Mouse (Mus musculus) CH12.LX (cell line): ENCODE measurements around the gene Plcb3. TPM values are rescaled to one million over a fixed set of nuclear protein-coding genes. Genes with fewer than 3 reads are reported as not detected.

Experiments
- DNase-seq: peaks from one replicate; pipeline ENCODE4 v3.0.0-alpha.2; 2013; ENCODE audit errors: extremely low read depth
- H3K27ac ChIP-seq: 2 replicates; pipeline ENCODE4 v1.5.1; 2012; ENCODE audit warnings: low read depth, mild to moderate bottlenecking, control low read depth, moderate library complexity; ENCODE audit not compliant: insufficient read depth
- H3K27me3 ChIP-seq: replicated peaks from 2 replicates; pipeline ENCODE3; 2012; ENCODE audit warnings: inconsistent platforms
- H3K36me3 ChIP-seq, 2 experiments: replicated peaks in 1 of 2; 2 replicates each; pipeline versions ENCODE3 to v1.6.1; 2012; ENCODE audit warnings: inconsistent platforms in 1 of 2, low read length in 1 of 2, mild to moderate bottlenecking in 1 of 2, mixed read lengths in 1 of 2, moderate library complexity in 1 of 2; ENCODE audit not compliant: control insufficient read depth in 1 of 2, insufficient read depth in 1 of 2
- H3K4me1 ChIP-seq, 2 experiments: 2 replicates each; pipeline ENCODE4 v1.6.1; 2012; ENCODE audit warnings: inconsistent platforms in 1 of 2, moderate library complexity in 1 of 2; ENCODE audit not compliant: insufficient read depth in 2 of 2, control insufficient read depth in 1 of 2
- H3K4me2 ChIP-seq: 2 replicates; pipeline ENCODE4 v1.6.1; 2012; ENCODE audit warnings: low read depth, mild to moderate bottlenecking, control low read depth; ENCODE audit not compliant: poor library complexity, insufficient read depth, severe bottlenecking
- H3K4me3 ChIP-seq, 3 experiments: fragments of 150-350 bp in 1 of 3; sonication (generic) in 1 of 3; replicated peaks in 1 of 3; 2 replicates each; pipeline versions ENCODE3 to v1.5.1; 2011 to 2012; ENCODE audit warnings: low read depth in 2 of 3, low read length in 2 of 3, mild to moderate bottlenecking in 2 of 3, moderate library complexity in 2 of 3, control low read depth in 1 of 3, improper control_type of control experiment in 1 of 3, inconsistent platforms in 1 of 3, mixed read lengths in 1 of 3; ENCODE audit not compliant: poor library complexity in 1 of 3
- H3K79me2 ChIP-seq: replicated peaks from 2 replicates; pipeline ENCODE4 v1.6.1; 2012; ENCODE audit warnings: mild to moderate bottlenecking, moderate library complexity; ENCODE audit not compliant: control insufficient read depth, poor library complexity, insufficient read depth, severe bottlenecking; ENCODE audit errors: extremely low read depth
- H3K9ac ChIP-seq: 2 replicates; pipeline ENCODE4 v1.6.1; 2012; ENCODE audit warnings: low read depth, mild to moderate bottlenecking, control low read depth, moderate library complexity; ENCODE audit not compliant: insufficient read depth
- H3K9me3 ChIP-seq: replicated peaks from 2 replicates; pipeline ENCODE3; 2012; ENCODE audit warnings: low read length, inconsistent platforms, mixed read lengths
- BHLHE40 ChIP-seq: IDR thresholded peaks from 2 replicates; pipeline ENCODE4 v1.6.1; 2011; ENCODE audit warnings: mild to moderate bottlenecking, low read depth, low read length, improper control_type of control experiment
- ELF1 ChIP-seq: IDR thresholded peaks from 2 replicates; pipeline ENCODE4 v1.6.1; 2014; ENCODE audit warnings: low read depth, mild to moderate bottlenecking, inconsistent platforms, low read length, improper control_type of control experiment
- EP300 ChIP-seq: IDR thresholded peaks from 2 replicates; pipeline ENCODE4 v1.6.1; 2011; ENCODE audit warnings: low read length, improper control_type of control experiment
- HCFC1 ChIP-seq: IDR thresholded peaks from 2 replicates; pipeline ENCODE4 v1.6.1; 2012; ENCODE audit warnings: low read depth, mild to moderate bottlenecking, inconsistent platforms, low read length, improper control_type of control experiment
- JUND ChIP-seq: conservative IDR thresholded peaks from 2 replicates; pipeline ENCODE4 v1.6.1; 2011; ENCODE audit warnings: low read depth, low read length, improper control_type of control experiment
- MAX ChIP-seq: IDR thresholded peaks from 2 replicates; pipeline ENCODE4 v1.6.1; 2011; ENCODE audit warnings: low read length, improper control_type of control experiment
- MAZ ChIP-seq: IDR thresholded peaks from 2 replicates; pipeline ENCODE4 v1.6.1; 2012; ENCODE audit warnings: low read depth, mild to moderate bottlenecking, inconsistent platforms, low read length, improper control_type of control experiment, moderate library complexity
- MXI1 ChIP-seq: IDR thresholded peaks from 2 replicates; pipeline ENCODE4 v1.6.1; 2011; ENCODE audit warnings: mild to moderate bottlenecking, low read depth, low read length, improper control_type of control experiment
- POLR2A ChIP-seq: IDR thresholded peaks from 2 replicates; pipeline ENCODE4 v1.6.1; 2011; ENCODE audit warnings: low read depth, mild to moderate bottlenecking, improper control_type of control experiment, low read length
- POLR2AphosphoS2 ChIP-seq: IDR thresholded peaks from 2 replicates; pipeline ENCODE4 v1.6.1; 2011; ENCODE audit warnings: low read depth, low read length, improper control_type of control experiment
- RAD21 ChIP-seq: IDR thresholded peaks from 2 replicates; pipeline ENCODE4 v1.6.1; 2011; ENCODE audit warnings: low read depth, mild to moderate bottlenecking, low read length, improper control_type of control experiment, moderate library complexity
- RCOR1 ChIP-seq: conservative IDR thresholded peaks from 2 replicates; pipeline ENCODE4 v1.6.1; 2012; ENCODE audit warnings: low read depth, mild to moderate bottlenecking, inconsistent platforms, low read length, improper control_type of control experiment
- SIN3A ChIP-seq: IDR thresholded peaks from 2 replicates; pipeline ENCODE4 v1.6.1; 2012; ENCODE audit warnings: low read length, improper control_type of control experiment, inconsistent platforms
- SMC3 ChIP-seq: IDR thresholded peaks from 2 replicates; pipeline ENCODE4 v1.6.1; 2011; ENCODE audit warnings: low read depth, low read length, improper control_type of control experiment
- TBP ChIP-seq: conservative IDR thresholded peaks from 2 replicates; pipeline ENCODE4 v1.6.1; 2011; ENCODE audit warnings: low read depth, low read length, improper control_type of control experiment
- UBTF ChIP-seq: IDR thresholded peaks from 2 replicates; pipeline ENCODE4 v1.6.1; 2012; ENCODE audit warnings: low read depth, mild to moderate bottlenecking, inconsistent platforms, low read length, improper control_type of control experiment, moderate library complexity
- ZKSCAN1 ChIP-seq: IDR thresholded peaks from 2 replicates; pipeline ENCODE4 v1.6.1; 2012; ENCODE audit warnings: low read depth, inconsistent platforms, low read length, improper control_type of control experiment, borderline replicate concordance
- ZMIZ1 ChIP-seq: IDR thresholded peaks from 2 replicates; pipeline ENCODE4 v1.6.1; 2012; ENCODE audit warnings: low read depth, mild to moderate bottlenecking, inconsistent platforms, low read length, improper control_type of control experiment
- dilution Hi-C: fragments of 300-500 bp; cut with MboI; formaldehyde crosslinking; loops from 2 replicates; pipeline ENCODE4 v1.14.3; 2020; ENCODE audit warnings: low sequenced_read_pairs; ENCODE audit not compliant: extremely low pct_unique_long_range_greater_than_20kb, extremely low pct_ligation_motif_present
- in situ Hi-C: fragments of 300-500 bp; cut with MboI; formaldehyde crosslinking; loops from 3 replicates; pipeline ENCODE4 v1.14.3; 2019; ENCODE audit warnings: low sequenced_read_pairs, low pct_ligation_motif_present, low pct_unique_long_range_greater_than_20kb, mixed read lengths
- polyA plus RNA-seq: library from polyadenylated mRNA; unstranded; fragments of >175 nt; gene quantifications from 2 replicates; pipeline ENCODE4 v1.2.1, GENCODE M21; 2012; ENCODE audit warnings: low read depth; ENCODE audit not compliant: insufficient read length
- total RNA-seq, 2 experiments: library from RNA; depleted of rRNA; stranded (reverse); fragments of 300-350 nt in 1 of 2; fragments of >200 nt in 1 of 2; gene quantifications; 2 replicates each; pipeline ENCODE4 v1.2.3; 2012 to 2014

The Plcb3 gene
- total and polyA plus RNA-seq, 3 experiments = 4.1 to 8.2 (median 7.5) TPM

DNA sequence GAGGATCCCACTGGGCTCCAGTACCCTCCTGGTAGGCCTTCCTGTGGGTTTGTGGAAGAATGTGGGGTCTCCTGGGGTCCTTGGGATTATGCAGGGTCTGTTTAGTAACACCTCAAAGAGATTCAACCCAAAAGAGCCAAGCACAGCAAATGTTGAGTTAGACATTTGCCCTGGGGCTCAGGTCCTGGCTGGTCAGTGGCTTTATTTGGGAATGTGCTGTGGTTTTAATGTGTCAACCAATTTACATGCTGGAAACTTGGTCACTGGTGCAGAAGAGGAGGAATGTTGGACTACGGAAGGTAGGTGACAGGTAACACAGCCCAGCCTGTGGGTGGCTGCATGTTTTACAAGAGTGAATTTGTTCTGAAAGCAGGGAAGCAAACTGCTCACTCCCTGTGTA lies 73.2 kb downstream of the Plcb3 start:
- in situ Hi-C loops = no loop called here
- Histone ChIP-seq H3K27me3 (no peaks in the 10 kb centered on the region), H3K9ac (no peak overlapping the region)

More for the DNA sequence above, 73.2 kb downstream of the Plcb3 start:
- H3K79me2 ChIP-seq = peaks cover 3% of the 10 kb centered on the region
- peaks cover 2 to 8% of the 10 kb centered on the region in 2 experiments; a peak in 3 of 4 replicates for H3K4me1 ChIP-seq
- H3K4me2 ChIP-seq = no peak overlapping the region
- H3K27ac ChIP-seq = no peak overlapping the region
- peaks cover 6% of the 10 kb centered on the region for H3K9me3 ChIP-seq
- TF ChIP-seq ZKSCAN1 (no peak), TBP (no peak), RAD21 (no peak), ZMIZ1 (no peak), UBTF (no peak), MAZ (no peak), SIN3A (no peak), MXI1 (no peak), ELF1 (no peak), EP300 (no peak), MAX (no peak), BHLHE40 (no peak), POLR2AphosphoS2 (no peak), RCOR1 (no peak), HCFC1 (no peak), POLR2A (no peak), SMC3 (no peak), JUND (no peak)
- no peak overlapping the region for H3K4me3 ChIP-seq
- dilution Hi-C loops = no loop called here
- DNase-seq = no peak
- peaks cover 17 to 44% of the 10 kb centered on the region in 2 experiments for H3K36me3 ChIP-seq

Other genes with a start within 250 kb of the Plcb3 start
Only the 20 nearest of the 21 such genes appear.
- gene Rps6ka4, start 135.8 kb downstream of the Plcb3 start, total RNA-seq (2012; rRNA removed) = 7.8 and 9.8 TPM in 2 replicates
- gene Rps6ka4, start 135.8 kb downstream of the Plcb3 start, total RNA-seq (2014; rRNA removed) = 6.5 and 6.6 TPM in 2 replicates
- gene Rps6ka4, start 135.8 kb downstream of the Plcb3 start, polyA plus RNA-seq = 14.0 and 18.3 TPM in 2 replicates
- gene Ccdc88b, start 118.3 kb downstream of the Plcb3 start, total RNA-seq (2012; rRNA removed) = 57.0 and 76.4 TPM in 2 replicates
- 19.3 and 20.5 TPM in 2 replicates for gene Ccdc88b, start 118.3 kb downstream of the Plcb3 start, total RNA-seq (2014; rRNA removed)
- 53.0 and 56.4 TPM in 2 replicates for gene Ccdc88b, start 118.3 kb downstream of the Plcb3 start, polyA plus RNA-seq
- gene Trmt112, start 66.8 kb downstream of the Plcb3 start, total RNA-seq (2012; rRNA removed) = 191 and 198 TPM in 2 replicates
- 89.5 and 97.9 TPM in 2 replicates for gene Trmt112, start 66.8 kb downstream of the Plcb3 start, total RNA-seq (2014; rRNA removed)
- 158 and 212 TPM in 2 replicates for gene Trmt112, start 66.8 kb downstream of the Plcb3 start, polyA plus RNA-seq
- gene Prdx5, start 66.4 kb downstream of the Plcb3 start, total RNA-seq (2012; rRNA removed) = 72.6 and 74.8 TPM in 2 replicates
- gene Prdx5, start 66.4 kb downstream of the Plcb3 start, total RNA-seq (2014; rRNA removed) = 77.2 and 83.5 TPM in 2 replicates
- 137 TPM in 2 replicates for gene Prdx5, start 66.4 kb downstream of the Plcb3 start, polyA plus RNA-seq
- gene Esrra, start 54.7 kb downstream of the Plcb3 start, total RNA-seq (2012; rRNA removed) = 23.5 and 28.7 TPM in 2 replicates
- gene Esrra, start 54.7 kb downstream of the Plcb3 start, total RNA-seq (2014; rRNA removed) = 13.4 and 13.6 TPM in 2 replicates
- 15.6 and 17.7 TPM in 2 replicates for gene Esrra, start 54.7 kb downstream of the Plcb3 start, polyA plus RNA-seq
- gene Catsperz, start 51.1 kb downstream of the Plcb3 start, total RNA-seq (2012; rRNA removed) = not detected in 2 replicates
- not detected in 2 replicates for gene Catsperz, start 51.1 kb downstream of the Plcb3 start, total RNA-seq (2014; rRNA removed)
- gene Catsperz, start 51.1 kb downstream of the Plcb3 start, polyA plus RNA-seq = 1.2 TPM in 1 of 2 replicates, not detected in the other
- 0.21 TPM in 1 of 2 replicates, not detected in the other for gene Kcnk4, start 42.0 kb downstream of the Plcb3 start, total RNA-seq (2012; rRNA removed)
- gene Kcnk4, start 42.0 kb downstream of the Plcb3 start, total RNA-seq (2014; rRNA removed) = not detected in 2 replicates
- gene Kcnk4, start 42.0 kb downstream of the Plcb3 start, polyA plus RNA-seq = 0.80 TPM in 1 of 2 replicates, not detected in the other
- 37.8 and 38.0 TPM in 2 replicates for gene Bad, start 34.6 kb downstream of the Plcb3 start, total RNA-seq (2012; rRNA removed)
- gene Bad, start 34.6 kb downstream of the Plcb3 start, total RNA-seq (2014; rRNA removed) = 27.7 and 28.5 TPM in 2 replicates
- gene Bad, start 34.6 kb downstream of the Plcb3 start, polyA plus RNA-seq = 33.3 and 39.6 TPM in 2 replicates
- gene Gpr137, start 34.0 kb downstream of the Plcb3 start, total RNA-seq (2012; rRNA removed) = 14.1 and 18.1 TPM in 2 replicates
- 8.8 and 9.0 TPM in 2 replicates for gene Gpr137, start 34.0 kb downstream of the Plcb3 start, total RNA-seq (2014; rRNA removed)
- gene Gpr137, start 34.0 kb downstream of the Plcb3 start, polyA plus RNA-seq = 14.0 and 14.4 TPM in 2 replicates
- 256 and 329 TPM in 2 replicates for gene Ppp1r14b, start 1.5 kb downstream of the Plcb3 start, total RNA-seq (2012; rRNA removed)
- 151 and 167 TPM in 2 replicates for gene Ppp1r14b, start 1.5 kb downstream of the Plcb3 start, total RNA-seq (2014; rRNA removed)
- 179 and 241 TPM in 2 replicates for gene Ppp1r14b, start 1.5 kb downstream of the Plcb3 start, polyA plus RNA-seq
- gene Fkbp2, start 4.0 kb upstream of the Plcb3 start, total RNA-seq (2012; rRNA removed) = 44.6 and 50.4 TPM in 2 replicates
- gene Fkbp2, start 4.0 kb upstream of the Plcb3 start, total RNA-seq (2014; rRNA removed) = 17.6 and 20.7 TPM in 2 replicates
- 87.0 and 97.7 TPM in 2 replicates for gene Fkbp2, start 4.0 kb upstream of the Plcb3 start, polyA plus RNA-seq
- 12.9 and 13.2 TPM in 2 replicates for gene Vegfb, start 11.2 kb upstream of the Plcb3 start, total RNA-seq (2012; rRNA removed)
- 3.2 and 3.5 TPM in 2 replicates for gene Vegfb, start 11.2 kb upstream of the Plcb3 start, total RNA-seq (2014; rRNA removed)
- gene Vegfb, start 11.2 kb upstream of the Plcb3 start, polyA plus RNA-seq = 28.4 and 35.1 TPM in 2 replicates
- 9.7 and 11.2 TPM in 2 replicates for gene Dnajc4, start 16.1 kb upstream of the Plcb3 start, total RNA-seq (2012; rRNA removed)
- 6.2 and 7.5 TPM in 2 replicates for gene Dnajc4, start 16.1 kb upstream of the Plcb3 start, total RNA-seq (2014; rRNA removed)
- gene Dnajc4, start 16.1 kb upstream of the Plcb3 start, polyA plus RNA-seq = 12.7 and 13.9 TPM in 2 replicates
- 24.6 and 26.6 TPM in 2 replicates for gene Nudt22, start 19.6 kb upstream of the Plcb3 start, total RNA-seq (2012; rRNA removed)
- gene Nudt22, start 19.6 kb upstream of the Plcb3 start, total RNA-seq (2014; rRNA removed) = 9.0 and 11.2 TPM in 2 replicates
- 10.8 and 11.1 TPM in 2 replicates for gene Nudt22, start 19.6 kb upstream of the Plcb3 start, polyA plus RNA-seq
- gene Trpt1, start 19.7 kb upstream of the Plcb3 start, total RNA-seq (2012; rRNA removed) = 4.1 and 4.7 TPM in 2 replicates
- gene Trpt1, start 19.7 kb upstream of the Plcb3 start, total RNA-seq (2014; rRNA removed) = 2.8 and 3.4 TPM in 2 replicates
- gene Trpt1, start 19.7 kb upstream of the Plcb3 start, polyA plus RNA-seq = 2.1 and 3.1 TPM in 2 replicates
- 57.4 and 58.4 TPM in 2 replicates for gene Fermt3, start 43.0 kb upstream of the Plcb3 start, total RNA-seq (2012; rRNA removed)
- gene Fermt3, start 43.0 kb upstream of the Plcb3 start, total RNA-seq (2014; rRNA removed) = 47.0 and 58.7 TPM in 2 replicates
- gene Fermt3, start 43.0 kb upstream of the Plcb3 start, polyA plus RNA-seq = 65.1 and 67.3 TPM in 2 replicates
- gene Stip1, start 63.5 kb upstream of the Plcb3 start, total RNA-seq (2012; rRNA removed) = 178 and 246 TPM in 2 replicates
- 200 and 202 TPM in 2 replicates for gene Stip1, start 63.5 kb upstream of the Plcb3 start, total RNA-seq (2014; rRNA removed)
- gene Stip1, start 63.5 kb upstream of the Plcb3 start, polyA plus RNA-seq = 314 and 344 TPM in 2 replicates
- not detected in 2 replicates for gene Macrod1, start 80.3 kb upstream of the Plcb3 start, total RNA-seq (2012; rRNA removed)
- not detected in 2 replicates for gene Macrod1, start 80.3 kb upstream of the Plcb3 start, total RNA-seq (2014; rRNA removed)
- gene Macrod1, start 80.3 kb upstream of the Plcb3 start, polyA plus RNA-seq = 1.00 and 1.0 TPM in 2 replicates
- gene Flrt1, start 129.3 kb upstream of the Plcb3 start, total RNA-seq (2012; rRNA removed) = not detected in 2 replicates
- not detected in 2 replicates for gene Flrt1, start 129.3 kb upstream of the Plcb3 start, total RNA-seq (2014; rRNA removed)
- gene Flrt1, start 129.3 kb upstream of the Plcb3 start, polyA plus RNA-seq = not detected in 2 replicates
- gene Otub1, start 229.8 kb upstream of the Plcb3 start, total RNA-seq (2012; rRNA removed) = 102 and 114 TPM in 2 replicates
- gene Otub1, start 229.8 kb upstream of the Plcb3 start, total RNA-seq (2014; rRNA removed) = 115 and 119 TPM in 2 replicates
- gene Otub1, start 229.8 kb upstream of the Plcb3 start, polyA plus RNA-seq = 126 and 139 TPM in 2 replicates